Mouse (Mus musculus): ENCODE results near the gene Rora.

DNA sequence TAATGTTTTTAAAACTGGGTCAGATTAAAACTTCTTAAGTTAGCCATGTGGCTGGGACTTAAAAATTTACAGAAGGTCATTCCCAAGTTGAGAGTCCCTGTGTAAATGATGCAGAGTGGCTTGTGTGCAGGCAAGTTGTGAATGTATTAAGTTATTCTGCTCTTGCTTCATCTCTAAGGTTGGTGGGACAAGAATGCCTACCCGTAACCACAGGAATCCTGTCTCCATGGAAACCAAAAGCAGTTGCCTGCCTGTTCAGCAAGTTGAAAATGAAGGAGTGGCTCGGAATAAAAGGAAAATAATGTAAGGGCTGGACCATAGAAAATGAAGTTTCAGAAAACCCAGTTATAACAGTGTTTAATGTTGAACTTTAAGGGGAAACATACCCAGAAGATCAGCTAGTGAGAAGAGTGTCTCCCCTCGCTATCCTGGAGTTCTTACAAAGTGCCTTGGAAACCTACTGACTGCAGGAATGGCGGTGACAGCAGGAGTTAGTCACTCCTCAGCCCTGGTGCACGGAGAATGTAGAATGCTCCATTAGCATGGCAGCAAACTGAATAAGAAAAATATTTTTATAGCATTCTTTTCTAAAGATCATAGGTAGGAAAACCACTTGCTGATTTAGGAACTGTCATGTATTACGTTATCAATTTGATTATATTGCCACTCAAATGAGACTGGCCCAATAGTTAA is 778.4 kb downstream of the Rora start:
- TF ChIP-seq CTCF (IDR thresholded peaks at IDR 0.05; ENCODE audit: control insufficient read depth, insufficient read depth, low read length) (no peak), POLR2A (IDR thresholded peaks at IDR 0.05; ENCODE audit: borderline replicate concordance, control insufficient read depth, low read depth, low read length) (no peak)
